Mouse (Mus musculus) testis, adult 2 months (tissue): ENCODE measurements at regions not wholly inside any gene's neighbourhood (a gene's known extent, or its start where the extent isn't known, plus 50 kb on each side); places are given as distances from the start of the nearest gene placed in this dataset.

Experiments
- H3K27ac ChIP-seq: fragments of 200-500 bp; 2 replicates; pipeline ENCODE4 v1.5.1; 2012; ENCODE audit warnings: low read depth, low read length; ENCODE audit not compliant: control insufficient read depth, insufficient read depth
- H3K27me3 ChIP-seq: fragments of 200-500 bp; 2 replicates; pipeline ENCODE4 v1.6.1; 2012; ENCODE audit warnings: mild to moderate bottlenecking, low read length, moderate library complexity; ENCODE audit not compliant: control insufficient read depth, insufficient read depth
- H3K36me3 ChIP-seq: fragments of 200-500 bp; 2 replicates; pipeline ENCODE4 v1.6.1; 2012; ENCODE audit warnings: mild to moderate bottlenecking, low read length; ENCODE audit not compliant: control insufficient read depth, insufficient read depth
- H3K4me1 ChIP-seq: fragments of 200-500 bp; 2 replicates; pipeline ENCODE4 v1.6.1; 2012; ENCODE audit warnings: low read length; ENCODE audit not compliant: control insufficient read depth, insufficient read depth
- H3K4me3 ChIP-seq: fragments of 200-500 bp; 2 replicates; pipeline ENCODE4 v1.5.1; 2012; ENCODE audit warnings: low read depth, mild to moderate bottlenecking, low read length, moderate library complexity, mixed read lengths; ENCODE audit not compliant: control insufficient read depth
- CTCF ChIP-seq: fragments of 200-500 bp; IDR thresholded peaks from 2 replicates; pipeline ENCODE4 v1.5.1; 2012; ENCODE audit warnings: low read depth, mild to moderate bottlenecking, inconsistent platforms, low read length, moderate library complexity; ENCODE audit not compliant: control insufficient read depth, insufficient read depth, insufficient replicate concordance
- POLR2A ChIP-seq: fragments of 200-500 bp; IDR thresholded peaks from 2 replicates; pipeline ENCODE4 v1.6.1; 2012; ENCODE audit warnings: low read depth, mild to moderate bottlenecking, inconsistent platforms, low read length, moderate library complexity; ENCODE audit not compliant: control insufficient read depth

DNA sequence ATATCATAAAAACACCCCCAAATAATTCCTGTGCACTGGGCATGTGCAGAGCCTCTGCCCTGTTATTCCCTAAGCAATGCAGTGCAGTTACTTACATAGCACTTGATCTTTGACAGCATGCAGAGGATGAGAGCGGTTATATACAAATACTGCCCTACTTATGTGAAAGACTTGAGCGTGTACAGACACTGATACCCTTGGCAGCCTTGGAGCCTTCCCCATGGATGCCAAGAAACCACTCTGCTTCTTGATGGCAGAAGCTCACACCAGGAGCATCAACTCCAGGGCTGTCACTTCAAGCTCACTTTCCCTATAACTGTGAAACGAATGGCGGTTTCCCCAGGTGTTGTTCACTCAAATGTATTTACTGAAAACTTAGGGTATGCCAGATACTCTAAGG is 194.4 kb upstream of the Dapk1 start:
- Histone ChIP-seq H3K4me3 (no peak overlapping the region), H3K27me3 (no peaks in the 10 kb centered on the region), H3K4me1 (no peaks in the 10 kb centered on the region), H3K36me3 (no peaks in the 10 kb centered on the region), H3K27ac (no peak overlapping the region)
- TF ChIP-seq CTCF (no peak), POLR2A (no peak)

DNA sequence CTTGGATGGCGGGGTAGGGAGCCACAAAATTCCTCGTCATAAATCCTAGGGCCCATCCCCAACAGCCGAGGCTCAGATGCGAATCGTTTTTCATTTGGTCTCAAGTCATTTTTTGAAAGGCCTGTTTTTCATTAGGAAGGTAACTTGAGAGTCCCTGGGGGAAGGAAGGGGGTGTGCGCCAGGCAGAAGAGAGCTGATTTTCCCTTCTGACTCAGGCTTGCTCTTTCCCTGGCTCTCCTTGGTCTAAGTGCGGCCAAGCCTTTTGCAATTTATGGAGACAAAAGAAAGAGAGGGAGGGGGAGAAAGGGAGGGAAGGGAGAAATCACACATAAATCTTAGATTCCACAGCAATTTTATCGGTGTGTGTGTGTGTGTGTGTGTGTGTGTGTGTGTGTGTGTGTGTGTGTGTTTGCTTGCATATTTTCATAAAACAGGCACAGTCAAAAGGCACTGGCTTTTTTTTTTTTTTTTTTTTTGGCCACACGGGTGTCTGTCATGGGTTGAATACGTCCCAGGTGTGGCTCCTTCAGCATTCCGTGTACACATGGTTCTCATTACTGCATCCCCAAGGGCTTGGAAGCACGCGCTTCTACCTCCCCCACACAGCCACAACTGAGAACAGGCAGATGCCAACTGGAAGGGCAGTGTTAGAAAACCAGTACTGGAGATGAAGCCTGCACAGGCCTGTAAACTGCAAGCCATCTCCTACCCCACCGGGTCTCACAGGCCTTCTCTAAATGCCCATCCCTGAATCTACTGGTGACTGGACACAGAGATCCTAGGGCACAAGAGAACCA is 191.8 kb upstream of the Dapk1 start:
- no peak overlapping the region for H3K27ac ChIP-seq
- no peak overlapping the region for H3K4me3 ChIP-seq
- no peaks in the 10 kb centered on the region for H3K36me3 ChIP-seq
- H3K4me1 ChIP-seq: no peaks in the 10 kb centered on the region
- TF ChIP-seq POLR2A (no peak), CTCF (no peak)
- no peaks in the 10 kb centered on the region for H3K27me3 ChIP-seq

DNA sequence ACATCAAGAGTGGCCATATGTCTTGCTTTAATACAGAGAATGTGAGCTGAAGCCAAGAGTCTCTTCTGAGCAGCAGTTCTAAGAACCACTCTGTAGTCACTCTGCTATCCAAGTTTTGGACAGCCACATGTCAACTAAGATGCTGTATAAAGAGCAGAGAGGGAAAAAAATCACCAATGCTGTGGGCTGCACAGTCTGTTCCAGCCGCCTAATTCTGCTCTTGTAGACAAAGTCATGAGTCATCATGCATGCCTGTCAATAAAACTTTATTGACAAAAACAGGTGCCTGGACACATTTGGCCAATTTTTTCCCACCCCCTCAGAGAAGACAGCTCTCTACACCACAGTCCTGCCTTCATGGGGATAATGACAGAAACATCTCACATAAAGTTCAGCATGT is 185.7 kb upstream of the Dapk1 start:
- H3K36me3 ChIP-seq: no peaks in the 10 kb centered on the region
- TF ChIP-seq CTCF: no peak
- no peak for TF ChIP-seq POLR2A

DNA sequence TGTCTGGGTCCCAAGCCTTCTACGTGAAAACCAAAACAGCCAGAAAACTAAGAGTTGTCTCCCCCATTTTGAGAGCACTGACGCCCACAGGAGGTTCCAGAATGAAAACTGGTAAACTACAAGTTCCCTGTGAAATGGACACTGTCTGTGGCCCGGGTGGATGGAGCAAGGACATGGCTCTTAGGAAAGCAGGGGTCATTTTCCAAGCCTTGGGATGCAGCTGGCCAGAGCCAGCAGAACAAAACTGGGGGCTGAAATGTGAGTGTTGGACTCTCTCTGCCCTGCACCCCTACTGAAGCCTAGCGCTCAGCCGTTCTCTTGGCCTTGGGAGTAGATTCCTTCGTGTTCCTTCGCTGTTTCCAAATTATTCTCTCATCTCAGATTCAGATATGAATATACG is 184.7 kb upstream of the Dapk1 start:
- H3K4me1 ChIP-seq: no peaks in the 10 kb centered on the region
- TF ChIP-seq CTCF (no peak), POLR2A (no peak)
- H3K36me3 ChIP-seq: no peaks in the 10 kb centered on the region
- H3K4me3 ChIP-seq: no peak overlapping the region
- peak overlapping the region; percentile 12 for H3K27ac ChIP-seq
- H3K27me3 ChIP-seq: no peaks in the 10 kb centered on the region

More for the DNA sequence above, 185.7 kb upstream of the Dapk1 start:
- H3K27ac ChIP-seq: no peak overlapping the region
- no peak overlapping the region for H3K4me3 ChIP-seq
- H3K4me1 ChIP-seq: no peaks in the 10 kb centered on the region
- H3K27me3 ChIP-seq: no peaks in the 10 kb centered on the region

DNA sequence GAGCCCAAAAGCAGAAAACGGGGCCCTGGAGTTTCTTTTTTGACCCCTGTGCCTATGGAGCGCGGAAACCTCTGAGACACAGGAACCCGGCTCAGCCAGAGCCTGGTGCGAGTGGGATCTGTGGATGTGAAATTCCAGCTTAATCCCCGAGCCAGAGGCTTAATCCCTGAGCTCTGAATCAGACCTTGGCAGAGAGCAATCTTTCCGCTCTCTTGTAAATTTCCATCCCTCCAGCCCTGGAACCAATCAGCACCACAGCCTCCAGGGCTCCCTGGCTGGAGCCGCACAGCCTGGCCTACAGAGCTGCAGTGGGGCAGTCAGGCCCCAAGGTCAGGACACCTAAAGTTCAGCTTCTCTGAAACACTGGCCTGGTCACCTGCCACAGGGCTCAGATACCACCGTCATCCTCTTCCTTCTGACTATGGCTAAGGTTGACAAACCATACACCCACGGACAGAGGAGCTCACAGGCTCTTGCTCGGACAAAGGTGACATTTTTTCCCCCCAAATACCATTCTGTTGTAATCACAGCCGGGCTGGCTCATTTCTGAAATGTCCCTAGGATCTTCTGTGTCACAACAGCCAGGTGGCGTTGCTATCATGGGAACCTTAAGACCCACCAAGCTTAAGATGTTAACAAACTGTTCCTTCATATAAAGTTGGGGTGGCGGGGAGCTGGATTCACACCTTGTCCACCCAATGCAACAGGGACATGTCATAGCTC is 184.2 kb upstream of the Dapk1 start:
- TF ChIP-seq CTCF: no peak
- TF ChIP-seq POLR2A: no peak
- Histone ChIP-seq H3K27ac (peak overlapping the region; percentile 12), H3K4me3 (no peak overlapping the region), H3K36me3 (no peaks in the 10 kb centered on the region), H3K4me1 (no peaks in the 10 kb centered on the region), H3K27me3 (no peaks in the 10 kb centered on the region)

DNA sequence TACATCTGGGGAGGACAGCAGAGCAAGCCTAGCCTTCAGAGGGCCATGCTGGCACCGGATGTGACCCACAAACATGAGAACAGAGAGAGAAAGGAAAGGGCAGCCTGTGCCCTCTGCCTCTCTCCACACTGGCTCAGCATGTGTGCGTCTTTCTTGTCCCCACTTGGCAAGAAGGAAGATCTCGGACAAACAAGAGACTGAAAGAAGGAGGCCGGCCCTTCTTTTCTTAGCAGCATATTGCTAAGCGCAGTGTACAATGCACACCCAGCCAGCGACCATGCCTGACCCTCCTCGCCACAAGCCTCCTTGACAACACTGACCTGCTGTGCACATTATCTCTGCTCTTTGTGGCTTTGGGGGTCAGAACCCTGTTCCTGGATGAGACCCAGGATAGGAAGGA is 181.4 kb upstream of the Dapk1 start:
- TF ChIP-seq CTCF (no peak), POLR2A (no peak)
- Histone ChIP-seq H3K27ac (no peak overlapping the region), H3K4me3 (no peak overlapping the region), H3K36me3 (no peaks in the 10 kb centered on the region), H3K27me3 (no peaks in the 10 kb centered on the region), H3K4me1 (no peaks in the 10 kb centered on the region)

- Histone ChIP-seq H3K36me3 (no peaks in the 10 kb centered on the region), H3K27ac (no peak overlapping the region), H3K27me3 (no peaks in the 10 kb centered on the region), H3K4me1 (no peaks in the 10 kb centered on the region), H3K4me3 (no peak overlapping the region)
- TF ChIP-seq POLR2A (no peak), CTCF (no peak)
Measured at GRCm38 (mm10) chr13:60420842-60421696, 180.7 kb upstream of the Dapk1 start.
